Mouse (Mus musculus): Measurements from ENCODE around the gene Aqp1. TPM values are rescaled to one million over a fixed set of nuclear protein-coding genes. Genes with fewer than 3 reads are reported as not detected.

The Aqp1 gene
- total RNA-seq, 2 experiments from 2014 or later, result 127 to 167 TPM

Small RNAs within 50 kb of the gene (microRNA-seq; reads per million reads assigned to microRNA genes)
- 0 reads per million in 2 experiments for gene Gm25458

Other genes starting within 250 kb of the Aqp1 start
- gene Crhr2, start 203.4 kb upstream of the Aqp1 start, total RNA-seq (2021), result 1 to 10 TPM; 3.4 to 4.8 TPM
- under 1 TPM; 0.25 to 0.89 TPM for gene Inmt, start 161.4 kb upstream of the Aqp1 start, total RNA-seq (2021)
- gene Mindy4, start 133.0 kb upstream of the Aqp1 start, total RNA-seq (2021), result 1 to 10 TPM; 3.3 to 4.1 TPM
- not detected for gene Ghrhr, start 39.9 kb downstream of the Aqp1 start, total RNA-seq (2021)
- 1 to 10 TPM; 4.1 to 7.5 TPM for gene Adcyap1r1, start 115.5 kb downstream of the Aqp1 start, total RNA-seq (2021)